Mouse (Mus musculus) midbrain, postnatal 0 days (tissue): Measurements from ENCODE around the gene Gm49322. TPM values are rescaled to one million over a fixed set of nuclear protein-coding genes. Genes with fewer than 3 reads are reported as not detected.

Source experiments
- ATAC-seq: fragments of 200-750 bp; cut with Nextera tagmentation; 2 replicates; pipeline ENCODE4 v1.8.0; 2017; ENCODE audit warnings: moderate number of reproducible peaks, mild to moderate bottlenecking, moderate TSS enrichment, moderate library complexity; ENCODE audit not compliant: low FRiP score
- DNase-seq: peaks from one replicate; pipeline ENCODE4 v3.0.0-alpha.2; 2015; ENCODE audit warnings: low spot score
- H3K27ac ChIP-seq: fragments of 300-500 bp; sonication (generic); 2 replicates; pipeline ENCODE4 v1.5.1; 2014; ENCODE audit warnings: low read depth, mild to moderate bottlenecking, low read length, mixed read lengths
- H3K27me3 ChIP-seq: fragments of 300-500 bp; sonication (generic); 2 replicates; pipeline ENCODE4 v1.6.1; 2014; ENCODE audit warnings: low read length, control low read depth, mixed read lengths; ENCODE audit not compliant: insufficient read depth
- H3K36me3 ChIP-seq: fragments of 300-500 bp; sonication (generic); 2 replicates; pipeline ENCODE4 v1.6.1; 2014; ENCODE audit warnings: low read length, control low read depth, mixed read lengths; ENCODE audit not compliant: insufficient read depth
- H3K4me1 ChIP-seq: fragments of 300-500 bp; sonication (generic); 2 replicates; pipeline ENCODE4 v1.6.1; 2014; ENCODE audit warnings: mild to moderate bottlenecking, control low read depth, antibody characterized with exemption, low read length, mixed read lengths; ENCODE audit not compliant: insufficient read depth
- H3K4me2 ChIP-seq: fragments of 300-500 bp; sonication (generic); 2 replicates; pipeline ENCODE4 v1.6.1; 2014; ENCODE audit warnings: low read depth, mild to moderate bottlenecking, low read length, mixed read lengths; ENCODE audit not compliant: poor library complexity, severe bottlenecking
- H3K4me3 ChIP-seq: fragments of 300-500 bp; sonication (generic); 2 replicates; pipeline ENCODE4 v1.5.1; 2014; ENCODE audit warnings: low read depth, mild to moderate bottlenecking, low read length, moderate library complexity
- H3K9ac ChIP-seq: fragments of 300-500 bp; sonication (generic); replicated peaks from 2 replicates; pipeline ENCODE4 v1.6.1; 2014; ENCODE audit warnings: mild to moderate bottlenecking, low read length, moderate library complexity, mixed read lengths; ENCODE audit not compliant: poor library complexity, severe bottlenecking
- H3K9me3 ChIP-seq: fragments of 300-500 bp; sonication (generic); 2 replicates; pipeline ENCODE4 v1.6.1; 2016; ENCODE audit warnings: low read length, control low read depth
- CTCF ChIP-seq: IDR thresholded peaks from 2 replicates; pipeline ENCODE4 v1.5.1; 2016; ENCODE audit warnings: antibody characterized with exemption, mild to moderate bottlenecking
- WGBS: fragments of 180-500 bp; shearing (Covaris S2); extraction: QIAGEN DNeasy Blood & Tissue Kit; methylation state at CpG from one replicate; pipeline ENCODE4 v1.1.7; 2014; 5-methylcytosine and 5-hydroxymethylcytosine counted together
- polyA plus RNA-seq: library from polyadenylated mRNA; unstranded; fragments of >200 nt; fragmentation: Nextera tagmentation; extraction: Ambion mirVana; gene quantifications from 2 replicates; pipeline ENCODE4 v1.2.1, GENCODE M21; 2015
- total RNA-seq: library from RNA; depleted of rRNA; stranded (reverse); fragments of >200 nt; gene quantifications from 2 replicates; pipeline ENCODE4 v1.2.3, GENCODE M21; 2014

Gene Gm49322
- total and polyA plus RNA-seq, 2 experiments from 2014 or later, result 1.8 to 2.0 TPM

DNA sequence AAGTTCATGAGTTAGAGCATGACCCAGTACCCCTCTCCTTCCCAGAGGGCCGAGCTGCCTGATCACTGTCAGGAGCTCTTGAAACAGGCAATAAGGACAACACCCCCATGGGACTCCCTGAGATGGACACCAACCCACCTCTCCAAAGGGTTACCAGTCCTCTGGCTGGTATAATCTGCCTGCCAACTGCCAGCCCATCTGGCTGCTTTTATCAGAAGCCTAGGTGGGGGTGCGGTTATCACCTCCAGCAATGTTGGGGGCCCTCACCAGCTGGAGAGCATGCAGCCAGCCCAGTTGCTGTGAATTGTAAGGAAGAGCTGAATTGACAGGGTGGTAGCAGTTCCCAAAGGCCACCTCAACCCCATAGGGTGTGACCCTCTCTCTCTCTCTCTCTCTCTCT lies 33.3 kb upstream of the Gm49322 start:
- DNase-seq (no peak), ATAC-seq (no peak)
- 91% methylated on average over 2 of the region's 2 CpGs for WGBS
- H3K9ac ChIP-seq, result no peak overlapping the region
- peaks cover 11% of the 10 kb centered on the region for H3K4me1 ChIP-seq
- H3K9me3 ChIP-seq, result no peaks in the 10 kb centered on the region
- H3K27me3 ChIP-seq, result no peaks in the 10 kb centered on the region
- H3K27ac ChIP-seq, result no peak overlapping the region
- no peak overlapping the region for H3K4me2 ChIP-seq
- H3K4me3 ChIP-seq, result no peak overlapping the region
- peaks cover 12% of the 10 kb centered on the region for H3K36me3 ChIP-seq
- TF ChIP-seq CTCF, result no peak

DNA sequence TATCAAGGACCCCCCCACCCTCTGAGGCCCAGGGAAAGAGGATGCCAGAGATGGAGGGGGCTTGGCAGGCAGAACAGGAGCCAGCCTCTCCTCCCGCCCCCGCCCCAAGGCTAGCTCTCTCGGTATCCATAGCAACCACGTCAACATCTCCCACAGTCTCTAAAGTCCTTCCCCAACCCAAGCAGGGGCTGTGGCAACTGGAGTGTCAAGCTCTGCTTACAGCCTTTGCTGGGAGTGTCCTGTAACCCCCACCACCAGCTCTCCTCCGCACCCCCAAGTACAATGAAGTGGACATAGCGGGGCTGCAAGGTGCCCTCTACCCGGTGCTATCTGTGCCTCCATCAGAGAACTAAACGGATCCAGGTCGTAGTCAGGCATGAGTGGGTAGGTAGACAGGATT lies 31.9 kb upstream of the Gm49322 start:
- Histone ChIP-seq H3K27me3 (no peaks in the 10 kb centered on the region), H3K27ac (no peak overlapping the region), H3K4me2 (peak overlapping the region; percentile 24; the same call in 1 of the 2 replicates), H3K4me1 (peaks cover 11% of the 10 kb centered on the region), H3K4me3 (no peak overlapping the region), H3K9ac (peak overlapping the region; percentile 29; the same call in 1 of the 2 replicates), H3K9me3 (no peaks in the 10 kb centered on the region), H3K36me3 (peaks cover under 1% of the 10 kb centered on the region; the same call in 1 of the 2 replicates)
- DNase-seq, result peak; percentile 44
- no peak for ATAC-seq
- WGBS, result 53% methylated on average over 8 of the region's 9 CpGs
- no peak for TF ChIP-seq CTCF

DNA sequence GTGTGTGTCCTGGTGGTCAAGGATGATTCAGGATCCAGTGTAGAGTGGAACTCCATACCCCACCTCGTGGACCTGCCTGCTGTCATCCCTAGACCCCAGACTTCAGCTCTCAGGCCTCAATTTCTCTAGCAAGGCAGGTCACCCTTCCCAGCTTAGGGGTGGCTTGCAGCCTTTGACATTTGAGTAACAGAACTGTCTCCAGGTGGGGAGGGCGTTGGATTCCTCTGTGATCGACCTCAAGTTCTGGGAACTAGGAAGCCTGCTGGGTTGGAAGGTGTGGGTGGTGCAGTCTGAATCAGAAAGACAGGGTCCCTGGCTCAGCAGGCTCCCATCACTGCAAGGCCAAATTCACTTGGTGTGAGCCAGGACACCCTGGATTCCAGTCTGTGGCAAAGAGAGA lies 30.9 kb upstream of the Gm49322 start:
- Histone ChIP-seq H3K4me1 (peaks cover 11% of the 10 kb centered on the region), H3K9ac (no peak overlapping the region), H3K27ac (no peak overlapping the region), H3K36me3 (no peaks in the 10 kb centered on the region), H3K9me3 (no peaks in the 10 kb centered on the region), H3K4me3 (peak overlapping the region; percentile 82; the same call in 1 of the 2 replicates), H3K4me2 (peak overlapping the region; percentile 89), H3K27me3 (no peaks in the 10 kb centered on the region)
- 75% methylated on average over 3 of the region's 3 CpGs for WGBS
- no peak for ATAC-seq
- no peak for TF ChIP-seq CTCF
- DNase-seq, result no peak

DNA sequence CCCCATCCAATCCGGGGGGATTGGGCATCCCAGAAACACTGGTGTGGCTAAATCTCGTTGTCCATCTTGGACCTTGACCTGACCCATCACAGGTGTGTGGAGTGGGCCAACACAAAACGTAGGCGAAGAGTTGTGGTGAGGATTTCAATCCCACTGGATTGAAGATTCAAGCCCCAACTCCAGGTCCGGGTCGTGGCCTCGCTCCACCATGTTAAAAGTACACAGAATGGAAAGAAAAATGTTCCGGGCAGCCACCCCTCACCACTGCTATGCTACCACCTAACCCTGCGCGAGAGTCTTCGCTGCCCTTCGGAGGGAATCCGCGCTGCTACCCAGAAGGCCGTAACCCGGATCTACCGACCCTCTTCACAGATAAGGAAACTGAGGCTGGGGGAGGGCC lies 29.9 kb upstream of the Gm49322 start:
- no peak overlapping the region for H3K27ac ChIP-seq
- 17% methylated on average over 17 of the region's 17 CpGs for WGBS
- peak overlapping the region; percentile 83 for H3K9ac ChIP-seq
- peak overlapping the region; percentile 82 for H3K4me3 ChIP-seq
- H3K36me3 ChIP-seq, result no peaks in the 10 kb centered on the region
- ATAC-seq (no peak), DNase-seq (no peak)
- H3K9me3 ChIP-seq, result no peaks in the 10 kb centered on the region
- H3K27me3 ChIP-seq, result no peaks in the 10 kb centered on the region
- TF ChIP-seq CTCF, result no peak
- peaks cover 11% of the 10 kb centered on the region for H3K4me1 ChIP-seq
- peak overlapping the region; percentile 89 for H3K4me2 ChIP-seq

DNA sequence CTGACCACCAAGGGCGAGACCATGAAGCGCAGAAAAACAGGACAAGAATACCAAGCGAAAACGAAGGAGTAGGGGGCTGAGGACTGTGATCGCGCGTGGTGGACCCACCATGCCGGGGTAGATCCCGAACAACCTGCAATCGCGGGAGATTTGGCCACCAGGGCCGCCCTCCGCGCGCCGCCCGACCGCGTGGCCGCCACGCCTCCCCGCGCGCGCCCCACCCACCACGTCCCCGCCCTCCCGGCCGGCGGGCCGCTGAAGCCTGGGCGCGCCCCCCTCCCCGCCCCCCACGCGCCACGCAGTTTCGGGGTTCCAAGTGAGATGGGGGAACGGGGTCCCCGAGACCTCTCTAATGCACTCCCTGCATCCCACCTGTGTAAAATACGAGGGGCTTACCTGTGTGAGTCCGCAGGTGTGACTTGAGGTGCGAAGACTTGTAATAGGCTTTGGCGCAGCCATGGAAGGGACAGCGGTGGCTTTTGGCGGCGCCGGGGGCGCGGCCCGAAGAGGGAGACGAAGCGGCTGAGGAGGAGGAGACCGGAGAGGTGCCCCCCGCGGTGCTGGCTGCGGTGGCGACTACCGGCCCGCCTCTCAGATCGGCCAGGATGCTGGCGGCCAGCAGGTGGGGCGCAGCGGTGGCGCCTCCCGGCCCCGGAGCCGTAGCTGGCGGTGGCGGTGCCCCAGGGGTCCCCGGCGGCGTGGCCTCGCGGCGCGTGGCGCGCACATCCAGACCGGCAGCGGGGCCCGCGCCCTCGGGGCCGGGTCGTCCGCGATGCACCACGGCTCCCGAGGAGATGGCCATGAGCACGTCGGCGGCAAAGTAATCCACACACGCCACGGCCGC lies 29.2 kb upstream of the Gm49322 start:
- H3K36me3 ChIP-seq, result no peaks in the 10 kb centered on the region
- under 1% methylated on average over 89 of the region's 96 CpGs for WGBS

More for the DNA sequence above, 29.2 kb upstream of the Gm49322 start:
- TF ChIP-seq CTCF, result no peak; the same call in 1 of the 2 replicates
- DNase-seq (peak; percentile 30), ATAC-seq (peak; percentile 4)
- H3K9ac ChIP-seq, result peak overlapping the region; percentile 83
- H3K4me2 ChIP-seq, result peak overlapping the region; percentile 89
- H3K9me3 ChIP-seq, result no peaks in the 10 kb centered on the region
- H3K4me3 ChIP-seq, result peak overlapping the region; percentile 82
- no peaks in the 10 kb centered on the region for H3K27me3 ChIP-seq
- peaks cover 8% of the 10 kb centered on the region for H3K4me1 ChIP-seq
- peak overlapping the region; percentile 76 for H3K27ac ChIP-seq
